Mouse (Mus musculus) cerebellum, postnatal 10 days (tissue): ENCODE measurements around the gene Plxnb1.

Experiments
- DNase-seq, 2 experiments: peaks; one replicate each; pipeline ENCODE4 v3.0.0; 2021; ENCODE audit warnings: mixed read lengths in 2 of 2

Gene Plxnb1

DNA sequence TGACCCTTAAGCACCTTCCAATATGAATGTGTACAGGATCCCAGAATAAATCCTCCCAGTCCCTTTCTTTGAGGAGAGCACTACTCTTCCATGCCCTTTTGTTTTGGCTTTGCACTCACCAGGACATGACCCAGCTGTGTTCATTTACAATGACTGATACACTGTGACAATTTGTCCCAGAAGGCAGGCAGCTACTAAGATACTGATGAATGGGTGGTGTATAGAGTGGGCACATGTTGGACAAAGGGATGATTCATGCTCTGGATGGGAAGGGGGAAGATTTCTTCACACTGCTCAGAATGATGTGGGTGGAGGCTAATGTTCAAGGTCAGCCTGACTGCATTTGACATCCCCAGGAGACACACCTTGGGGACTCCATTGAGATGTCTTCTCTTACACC, 72.1 kb downstream of the Plxnb1 start:
- DNase-seq: no peak
